ENCODE assay signal across 10 mouse cellular contexts in genomic region chr19:7018546-7018945, GRCm38 (mm10). TPM values are rescaled to one million over a fixed set of nuclear protein-coding genes. Genes with fewer than 3 reads are reported as not detected.
DNase-seq lines count a peak whose midpoint lies in the region; ATAC-seq and TF ChIP-seq lines count a peak whose summit lies in the region.
"Had no signal": no experiment of that assay in that cellular context is flagged by ENCODE, and none has a peak within 500 bp of the region (broad histone marks: within the 10 kb centered on the region; RNA-seq: fewer than 3 reads in every experiment).

No protein-coding gene starts in this region.

- no peaks in the 10 kb centered on the region for H3K27me3 ChIP-seq in kidney, embryonic 15.5 days
- H3K27me3 ChIP-seq in heart, embryonic 15.5 days, result no peaks in the 10 kb centered on the region
- no peaks in the 10 kb centered on the region for H3K27me3 ChIP-seq in forebrain, embryonic 12.5 days
- H3K27me3 ChIP-seq in hindbrain, embryonic 10.5 days (ENCODE audit: insufficient read depth, poor library complexity, severe bottlenecking), result no peaks in the 10 kb centered on the region
- H3K27me3 ChIP-seq: forebrain, embryonic 13.5 days had no signal

- ATAC-seq in kidney, embryonic 15.5 days (replicated peaks; ENCODE audit: low FRiP score), result no peak
- no peak for ATAC-seq in heart, embryonic 15.5 days (replicated peaks; ENCODE audit: insufficient number of reproducible peaks, insufficient read depth, low FRiP score, low read depth)
- peak; percentile 7; the same call in 1 of the 2 replicates for ATAC-seq in megakaryocyte progenitor cell, adult 5-6 weeks (replicated peaks; ENCODE audit: poor library complexity)
- no peak for ATAC-seq in forebrain, embryonic 12.5 days (ENCODE audit: low FRiP score)
- ATAC-seq: forebrain, embryonic 13.5 days had no signal

- no peak for DNase-seq in kidney, adult 9 months
- DNase-seq in kidney, postnatal 25 days, result no peak
- DNase-seq in hindbrain, embryonic 10.5 days (ENCODE audit: low spot score), result no peak
- DNase-seq: cerebellum, postnatal 25 days had no signal

- no peaks in the 10 kb centered on the region for H3K4me1 ChIP-seq in kidney, embryonic 15.5 days
- H3K4me1 ChIP-seq in bone marrow macrophage, adult 2 months (ENCODE audit: control insufficient read depth, insufficient read depth, low read length), result peaks cover 20% of the 10 kb centered on the region
- peaks cover 10% of the 10 kb centered on the region for H3K4me1 ChIP-seq in heart, embryonic 15.5 days (replicated peaks)
- H3K4me1 ChIP-seq in forebrain, embryonic 12.5 days, result no peaks in the 10 kb centered on the region
- no peaks in the 10 kb centered on the region for H3K4me1 ChIP-seq in hindbrain, embryonic 10.5 days (replicated peaks)
- H3K4me1 ChIP-seq: forebrain, embryonic 13.5 days had no signal

- peak overlapping the region; percentile 1; the same call in 1 of the 2 replicates for H3K27ac ChIP-seq in kidney, embryonic 15.5 days
- H3K27ac ChIP-seq in bone marrow macrophage, adult 2 months (ENCODE audit: insufficient read depth, low read depth, low read length), result peak overlapping the region; percentile 99
- peak overlapping the region; percentile 60 for H3K27ac ChIP-seq in heart, embryonic 15.5 days
- H3K27ac ChIP-seq in forebrain, embryonic 12.5 days, result no peak overlapping the region
- no peak overlapping the region for H3K27ac ChIP-seq in hindbrain, embryonic 10.5 days
- H3K27ac ChIP-seq: forebrain, embryonic 13.5 days had no signal

- WGBS in kidney, embryonic 15.5 days, result 80% methylated on average over 11 of the region's 11 CpGs
- 80% methylated on average over 11 of the region's 11 CpGs for WGBS in heart, embryonic 15.5 days
- 97% methylated on average over 11 of the region's 11 CpGs for WGBS in forebrain, embryonic 12.5 days
- WGBS in hindbrain, embryonic 10.5 days, result 89% methylated on average over 11 of the region's 11 CpGs

- no peak overlapping the region for H3K4me2 ChIP-seq in kidney, embryonic 15.5 days
- H3K4me2 ChIP-seq in heart, embryonic 15.5 days, result peak overlapping the region; percentile 23; the same call in 1 of the 2 replicates
- H3K4me2 ChIP-seq in forebrain, embryonic 12.5 days, result no peak overlapping the region
- H3K4me2 ChIP-seq: forebrain, embryonic 13.5 days had no signal

- TF ChIP-seq CTCF in bone marrow macrophage, adult 2 months (IDR thresholded peaks at IDR 0.05; ENCODE audit: low read depth, low read length), result no peak

- H3K4me3 ChIP-seq in kidney, embryonic 15.5 days (replicated peaks), result no peak overlapping the region
- H3K4me3 ChIP-seq in bone marrow macrophage, adult 2 months (ENCODE audit: insufficient read depth, low read length), result peak overlapping the region; percentile 75
- H3K4me3 ChIP-seq in heart, embryonic 15.5 days, result peak overlapping the region; percentile 20
- H3K4me3 ChIP-seq in forebrain, embryonic 12.5 days (replicated peaks), result no peak overlapping the region
- H3K4me3 ChIP-seq in hindbrain, embryonic 10.5 days, result no peak overlapping the region
- H3K4me3 ChIP-seq: forebrain, embryonic 13.5 days had no signal

- TF ChIP-seq POLR2A in bone marrow macrophage, adult 2 months (IDR thresholded peaks at IDR 0.05; ENCODE audit: borderline replicate concordance, low read depth, low read length), result peak; percentile 57; the same call in 1 of the 2 replicates

- H3K9me3 ChIP-seq in kidney, embryonic 15.5 days (replicated peaks), result no peaks in the 10 kb centered on the region
- H3K9me3 ChIP-seq in heart, embryonic 15.5 days (replicated peaks), result no peaks in the 10 kb centered on the region
- no peaks in the 10 kb centered on the region for H3K9me3 ChIP-seq in forebrain, embryonic 12.5 days
- no peaks in the 10 kb centered on the region for H3K9me3 ChIP-seq in hindbrain, embryonic 10.5 days
- H3K9me3 ChIP-seq: forebrain, embryonic 13.5 days had no signal

- H3K9ac ChIP-seq in kidney, embryonic 15.5 days, result no peak overlapping the region
- H3K9ac ChIP-seq in heart, embryonic 15.5 days, result no peak overlapping the region
- H3K9ac ChIP-seq in forebrain, embryonic 12.5 days, result no peak overlapping the region
- H3K9ac ChIP-seq: forebrain, embryonic 13.5 days had no signal

- peaks cover 62% of the 10 kb centered on the region for H3K36me3 ChIP-seq in kidney, embryonic 15.5 days
- peaks cover 40% of the 10 kb centered on the region for H3K36me3 ChIP-seq in heart, embryonic 15.5 days
- peaks cover 76% of the 10 kb centered on the region for H3K36me3 ChIP-seq in forebrain, embryonic 12.5 days (replicated peaks)
- peaks cover 90% of the 10 kb centered on the region for H3K36me3 ChIP-seq in hindbrain, embryonic 10.5 days

RNA-seq across cellular contexts. Expression of gene Fermt3, which starts 0.7 kb away (rescaled TPM):
- 6.9 and 8.3 TPM in 2 replicates for polyA plus RNA-seq in kidney, embryonic 15.5 days (2015; fragmentation: Nextera tagmentation; extraction: Ambion mirVana)
- 179 and 190 TPM in 2 replicates for polyA plus RNA-seq in bone marrow macrophage, adult 2 months (2012; ENCODE audit: insufficient read depth, insufficient read length, missing spikeins)
- polyA plus RNA-seq in heart, embryonic 15.5 days (2015; fragmentation: Nextera tagmentation; extraction: Ambion mirVana), result 6.5 and 18.3 TPM in 2 replicates
- total RNA-seq in megakaryocyte progenitor cell, adult 5-6 weeks (2015), result 63.8 and 78.7 TPM in 2 replicates
- total RNA-seq in megakaryocyte progenitor cell, adult 5-6 weeks (2017), result 216 and 225 TPM in 2 replicates
- 4.7 and 5.1 TPM in 2 replicates for polyA plus RNA-seq in forebrain, embryonic 12.5 days (2016; fragmentation: Nextera tagmentation; extraction: Ambion mirVana)
- 8.7 and 10.1 TPM in 2 replicates for polyA plus RNA-seq in hindbrain, embryonic 10.5 days (2016; fragmentation: Nextera tagmentation; extraction: Ambion mirVana)

RNA-seq across cellular contexts. Expression of gene Stip1, which starts 21.2 kb away (rescaled TPM):
- polyA plus RNA-seq in kidney, embryonic 15.5 days (2015; fragmentation: Nextera tagmentation; extraction: Ambion mirVana), result 290 and 298 TPM in 2 replicates
- polyA plus RNA-seq in bone marrow macrophage, adult 2 months (2012; ENCODE audit: insufficient read depth, insufficient read length, missing spikeins), result 54.7 and 56.2 TPM in 2 replicates
- 168 and 203 TPM in 2 replicates for polyA plus RNA-seq in heart, embryonic 15.5 days (2015; fragmentation: Nextera tagmentation; extraction: Ambion mirVana)
- total RNA-seq in megakaryocyte progenitor cell, adult 5-6 weeks (2015), result 197 and 204 TPM in 2 replicates
- total RNA-seq in megakaryocyte progenitor cell, adult 5-6 weeks (2017), result 244 and 250 TPM in 2 replicates
- polyA plus RNA-seq in forebrain, embryonic 12.5 days (2016; fragmentation: Nextera tagmentation; extraction: Ambion mirVana), result 324 and 357 TPM in 2 replicates
- 372 and 451 TPM in 2 replicates for polyA plus RNA-seq in hindbrain, embryonic 10.5 days (2016; fragmentation: Nextera tagmentation; extraction: Ambion mirVana)

RNA-seq across cellular contexts. Expression of gene Trpt1, which starts 22.6 kb away (rescaled TPM):
- polyA plus RNA-seq in kidney, embryonic 15.5 days (2015; fragmentation: Nextera tagmentation; extraction: Ambion mirVana), result 11.2 and 12.1 TPM in 2 replicates
- 1.7 and 2.5 TPM in 2 replicates for polyA plus RNA-seq in bone marrow macrophage, adult 2 months (2012; ENCODE audit: insufficient read depth, insufficient read length, missing spikeins)
- 17.4 and 18.0 TPM in 2 replicates for polyA plus RNA-seq in heart, embryonic 15.5 days (2015; fragmentation: Nextera tagmentation; extraction: Ambion mirVana)
- total RNA-seq in megakaryocyte progenitor cell, adult 5-6 weeks (2015), result 1.4 and 2.2 TPM in 2 replicates
- 0.08 and 0.81 TPM in 2 replicates for total RNA-seq in megakaryocyte progenitor cell, adult 5-6 weeks (2017)
- 11.9 and 13.8 TPM in 2 replicates for polyA plus RNA-seq in forebrain, embryonic 12.5 days (2016; fragmentation: Nextera tagmentation; extraction: Ambion mirVana)
- 9.9 and 13.5 TPM in 2 replicates for polyA plus RNA-seq in hindbrain, embryonic 10.5 days (2016; fragmentation: Nextera tagmentation; extraction: Ambion mirVana)

RNA-seq across cellular contexts. Expression of gene Nudt22, which starts 22.6 kb away (rescaled TPM):
- 25.4 and 27.4 TPM in 2 replicates for polyA plus RNA-seq in kidney, embryonic 15.5 days (2015; fragmentation: Nextera tagmentation; extraction: Ambion mirVana)
- polyA plus RNA-seq in bone marrow macrophage, adult 2 months (2012; ENCODE audit: insufficient read depth, insufficient read length, missing spikeins), result 9.6 and 11.1 TPM in 2 replicates
- 29.9 TPM in 2 replicates for polyA plus RNA-seq in heart, embryonic 15.5 days (2015; fragmentation: Nextera tagmentation; extraction: Ambion mirVana)
- total RNA-seq in megakaryocyte progenitor cell, adult 5-6 weeks (2015), result 10.6 and 18.9 TPM in 2 replicates
- 7.7 and 13.3 TPM in 2 replicates for total RNA-seq in megakaryocyte progenitor cell, adult 5-6 weeks (2017)
- 13.6 and 16.2 TPM in 2 replicates for polyA plus RNA-seq in forebrain, embryonic 12.5 days (2016; fragmentation: Nextera tagmentation; extraction: Ambion mirVana)
- 20.6 and 23.2 TPM in 2 replicates for polyA plus RNA-seq in hindbrain, embryonic 10.5 days (2016; fragmentation: Nextera tagmentation; extraction: Ambion mirVana)

RNA-seq across cellular contexts. Expression of gene Dnajc4, which starts 26.2 kb away (rescaled TPM):
- 22.5 and 24.1 TPM in 2 replicates for polyA plus RNA-seq in kidney, embryonic 15.5 days (2015; fragmentation: Nextera tagmentation; extraction: Ambion mirVana)
- 26.8 and 32.2 TPM in 2 replicates for polyA plus RNA-seq in bone marrow macrophage, adult 2 months (2012; ENCODE audit: insufficient read depth, insufficient read length, missing spikeins)
- 37.9 and 39.1 TPM in 2 replicates for polyA plus RNA-seq in heart, embryonic 15.5 days (2015; fragmentation: Nextera tagmentation; extraction: Ambion mirVana)
- 10.2 and 11.5 TPM in 2 replicates for total RNA-seq in megakaryocyte progenitor cell, adult 5-6 weeks (2015)
- 8.6 and 17.8 TPM in 2 replicates for total RNA-seq in megakaryocyte progenitor cell, adult 5-6 weeks (2017)
- polyA plus RNA-seq in forebrain, embryonic 12.5 days (2016; fragmentation: Nextera tagmentation; extraction: Ambion mirVana), result 15.0 and 18.8 TPM in 2 replicates
- polyA plus RNA-seq in hindbrain, embryonic 10.5 days (2016; fragmentation: Nextera tagmentation; extraction: Ambion mirVana), result 18.7 and 23.3 TPM in 2 replicates

Comparison
In these comparisons a context has a peak if more than half of its experiments do, and no peak if none do; other contexts are left out.
1. H3K27ac ChIP-seq: peak in kidney, embryonic 15.5 days (single experiment), bone marrow macrophage, adult 2 months (single experiment) and heart, embryonic 15.5 days (single experiment); none in forebrain, embryonic 12.5 days (single experiment) and hindbrain, embryonic 10.5 days (single experiment).
2. H3K4me3 ChIP-seq: peak in bone marrow macrophage, adult 2 months (single experiment) and heart, embryonic 15.5 days (single experiment); none in kidney, embryonic 15.5 days (single experiment), forebrain, embryonic 12.5 days (single experiment) and hindbrain, embryonic 10.5 days (single experiment).